Mouse (Mus musculus): ENCODE results near the gene Uhrf1bp1. TPM values are rescaled to one million over a fixed set of nuclear protein-coding genes. Genes with fewer than 3 reads are reported as not detected.

Uhrf1bp1 gene
- total and polyA plus RNA-seq, 3 experiments, result 23.1 to 43.6 TPM; not detected in 1

GRCm38 (mm10) chr17:27908888-27909621 is 52.8 kb downstream of the Uhrf1bp1 start, which contains the start of gene Anks1:
Anks1 (plus strand) TSS chr17:27909306.
- H3K4me1 ChIP-seq (ENCODE audit: control insufficient read depth in 1 of 2, insufficient read depth in 2 of 2, low read length in 2 of 2), result peaks cover 0 to 3% of the 10 kb centered on the region in 2 experiments; a peak in 3 of 4 replicates
- peak within 1 kb of the TSS; percentile 85 for H3K9ac ChIP-seq (ENCODE audit: control insufficient read depth, low read depth, low read length, poor library complexity, severe bottlenecking)
- H3K79me2 ChIP-seq (ENCODE audit: control insufficient read depth, insufficient read depth, low read length, poor library complexity), result peaks cover 25% of the 10 kb centered on the region
- peak; percentile 87 for DNase-seq (ENCODE audit: low read depth, low spot score)
- peak within 1 kb of the TSS; percentile 88 to 89 for H3K4me3 ChIP-seq (ENCODE audit: control insufficient read depth in 1 of 2, insufficient read depth in 1 of 2, low read depth in 2 of 2, low read length in 2 of 2)
- TF ChIP-seq HCFC1 (IDR thresholded peaks at IDR 0.05; ENCODE audit: low read depth, low read length) (peak; percentile 73), BHLHE40 (IDR thresholded peaks at IDR 0.05; ENCODE audit: borderline replicate concordance, low read depth, low read length) (no peak), NRF1 (IDR thresholded peaks at IDR 0.05; ENCODE audit: insufficient read depth, low read depth, low read length, poor library complexity, severe bottlenecking) (peak; percentile 64), MEF2A (IDR thresholded peaks at IDR 0.05; ENCODE audit: extremely low read depth, insufficient replicate concordance, low read depth, low read length, poor library complexity, severe bottlenecking) (no peak), ETS1 (IDR thresholded peaks at IDR 0.05; ENCODE audit: low read depth, low read length) (peak; percentile 35; the same call in 1 of the 2 replicates), E2F4 (IDR thresholded peaks at IDR 0.05; ENCODE audit: borderline replicate concordance, low read depth, low read length) (no peak), MAZ (IDR thresholded peaks at IDR 0.05; ENCODE audit: low read depth, low read length) (peak; percentile 99), MAFK (IDR thresholded peaks at IDR 0.05; ENCODE audit: borderline replicate concordance, low read depth, low read length) (no peak), CHD1 (IDR thresholded peaks at IDR 0.05; ENCODE audit: low read depth, low read length) (no peak), ZMIZ1 (IDR thresholded peaks at IDR 0.05; ENCODE audit: low read depth, low read length) (no peak), TCF12 (IDR thresholded peaks at IDR 0.05; ENCODE audit: low read depth, low read length) (peak; percentile 22; the same call in 1 of the 2 replicates), POLR2AphosphoS5 (IDR thresholded peaks at IDR 0.05; ENCODE audit: borderline replicate concordance, low read depth, low read length) (no peak), SIN3A (IDR thresholded peaks at IDR 0.05; ENCODE audit: low read length) (peak; percentile 52), USF1 (IDR thresholded peaks at IDR 0.05; ENCODE audit: low read depth, low read length) (no peak), KAT2A (conservative IDR thresholded peaks at IDR 0.05; ENCODE audit: low read depth, low read length) (no peak), POLR2A (IDR thresholded peaks at IDR 0.05; ENCODE audit: control insufficient read depth in 1 of 2, insufficient read depth in 1 of 2, low read depth in 1 of 2, low read length in 2 of 2, poor library complexity in 1 of 2) (peak; percentile 44 to 51; a peak in 1 of 4 replicates), ELF1 (IDR thresholded peaks at IDR 0.05; ENCODE audit: low read depth, low read length) (peak; percentile 87), TAL1 (IDR thresholded peaks at IDR 0.05; ENCODE audit: low read length) (no peak), NELFE (IDR thresholded peaks at IDR 0.05; ENCODE audit: low read depth, low read length) (peak; percentile 33; the same call in 1 of the 2 replicates), MAX (IDR thresholded peaks at IDR 0.05; ENCODE audit: low read length) (no peak), RCOR1 (IDR thresholded peaks at IDR 0.05; ENCODE audit: low read depth, low read length) (no peak), EP300 (IDR thresholded peaks at IDR 0.05; ENCODE audit: low read depth in 1 of 2, low read length in 2 of 2) (no peak)
- H3K9me3 ChIP-seq (replicated peaks; ENCODE audit: insufficient read depth, low read length), result no peaks in the 10 kb centered on the region
- peak within 1 kb of the TSS; percentile 47 for H3K27ac ChIP-seq (ENCODE audit: control insufficient read depth, low read depth, low read length)
- no peaks in the 10 kb centered on the region for H3K27me3 ChIP-seq (ENCODE audit: control insufficient read depth in 1 of 2, insufficient read depth in 2 of 2, low read length in 2 of 2)
- H3K36me3 ChIP-seq (ENCODE audit: control insufficient read depth in 1 of 2, insufficient read depth in 2 of 2, low read length in 2 of 2), result peaks cover 0 to 10% of the 10 kb centered on the region in 2 experiments; a peak in 1 of 4 replicates

Measured in MEL (cell line).